Mouse (Mus musculus) kidney, embryonic 15.5 days (tissue): Measurements from ENCODE around the gene Papolb. TPM values are rescaled to one million over a fixed set of nuclear protein-coding genes. Genes with fewer than 3 reads are reported as not detected.
A peak's percentile ranks its signal among the peaks of the same experiment; 100 is the strongest.

ENCODE experiments used
- ATAC-seq: fragments of 200-750 bp; cut with Nextera tagmentation; replicated peaks from 2 replicates; pipeline ENCODE4 v1.8.0; 2017; ENCODE audit warnings: moderate TSS enrichment; ENCODE audit not compliant: low FRiP score
- H3K27ac ChIP-seq: fragments of 300-500 bp; sonication (generic); 2 replicates; pipeline ENCODE4 v1.5.1; 2015; ENCODE audit warnings: mild to moderate bottlenecking, inconsistent platforms
- H3K27me3 ChIP-seq: fragments of 300-500 bp; sonication (generic); 2 replicates; pipeline ENCODE4 v1.6.1; 2015; ENCODE audit warnings: inconsistent platforms
- H3K36me3 ChIP-seq: fragments of 300-500 bp; sonication (generic); 2 replicates; pipeline ENCODE4 v1.6.1; 2015; ENCODE audit warnings: inconsistent platforms
- H3K4me1 ChIP-seq: fragments of 300-500 bp; sonication (generic); 2 replicates; pipeline ENCODE4 v1.6.1; 2015; ENCODE audit warnings: inconsistent platforms
- H3K4me2 ChIP-seq: fragments of 300-500 bp; sonication (generic); 2 replicates; pipeline ENCODE4 v1.6.1; 2015; ENCODE audit warnings: moderate library complexity, mild to moderate bottlenecking, inconsistent platforms
- H3K4me3 ChIP-seq: fragments of 300-500 bp; sonication (generic); replicated peaks from 2 replicates; pipeline ENCODE4 v1.5.1; 2015; ENCODE audit warnings: mild to moderate bottlenecking, inconsistent platforms
- H3K9ac ChIP-seq: fragments of 300-500 bp; sonication (generic); 2 replicates; pipeline ENCODE4 v1.6.1; 2015; ENCODE audit warnings: mild to moderate bottlenecking, inconsistent platforms
- H3K9me3 ChIP-seq: fragments of 300-500 bp; sonication (generic); replicated peaks from 2 replicates; pipeline ENCODE4 v1.6.1; 2016; ENCODE audit warnings: inconsistent platforms
- WGBS: fragments of 180-500 bp; shearing (Covaris S2); methylation state at CpG from one replicate; pipeline ENCODE4 v1.1.7; 2015; ENCODE audit warnings: mixed read lengths; 5-methylcytosine and 5-hydroxymethylcytosine counted together
- polyA plus RNA-seq: library from polyadenylated mRNA; unstranded; fragments of >200 nt; fragmentation: Nextera tagmentation; extraction: Ambion mirVana; gene quantifications from 2 replicates; pipeline ENCODE4 v1.2.1, GENCODE M21; 2015

Papolb gene
- polyA plus RNA-seq, 1 experiment from 2014 or later, result 0.08 TPM

GRCm38 (mm10) chr5:142482512-142482911 is 47.4 kb downstream of the Papolb start:
- Histone ChIP-seq H3K9ac (no peak overlapping the region), H3K27me3 (no peaks in the 10 kb centered on the region), H3K36me3 (0 out of 2 replicates have a peak, but pooled peaks cover 2% of the 10 kb centered on the region), H3K4me2 (no peak overlapping the region), H3K4me3 (no peak overlapping the region), H3K27ac (no peak overlapping the region), H3K9me3 (no peaks in the 10 kb centered on the region), H3K4me1 (peaks cover 8% of the 10 kb centered on the region; the same call in 1 of the 2 replicates)
- no peak for ATAC-seq
- 72% methylated on average over 2 of the region's 2 CpGs for WGBS

GRCm38 (mm10) chr5:142478829-142479435 is 50.9 kb downstream of the Papolb start:
- WGBS, result 28% methylated on average over 17 of the region's 17 CpGs
- no peak overlapping the region for H3K27ac ChIP-seq
- H3K9me3 ChIP-seq, result no peaks in the 10 kb centered on the region
- H3K4me2 ChIP-seq, result peak overlapping the region; percentile 42
- ATAC-seq, result peak; percentile 34
- H3K9ac ChIP-seq, result no peak overlapping the region
- peaks cover 8% of the 10 kb centered on the region; the same call in 1 of the 2 replicates for H3K4me1 ChIP-seq
- H3K27me3 ChIP-seq, result no peaks in the 10 kb centered on the region
- 0 out of 2 replicates have a peak, but pooled peaks cover 2% of the 10 kb centered on the region for H3K36me3 ChIP-seq
- no peak overlapping the region for H3K4me3 ChIP-seq

- H3K9me3 ChIP-seq, result no peaks in the 10 kb centered on the region
- H3K36me3 ChIP-seq, result 0 out of 2 replicates have a peak, but pooled peaks cover 2% of the 10 kb centered on the region
- H3K4me2 ChIP-seq, result no peak overlapping the region
- no peaks in the 10 kb centered on the region for H3K27me3 ChIP-seq
- ATAC-seq, result no peak
- H3K4me3 ChIP-seq, result no peak overlapping the region
- H3K4me1 ChIP-seq, result peaks cover 8% of the 10 kb centered on the region; the same call in 1 of the 2 replicates
- H3K27ac ChIP-seq, result no peak overlapping the region
- no peak overlapping the region for H3K9ac ChIP-seq
- 88% methylated on average over 5 of the region's 5 CpGs for WGBS
Measured at GRCm38 (mm10) chr5:142477866-142478615, 51.8 kb downstream of the Papolb start.

DNA sequence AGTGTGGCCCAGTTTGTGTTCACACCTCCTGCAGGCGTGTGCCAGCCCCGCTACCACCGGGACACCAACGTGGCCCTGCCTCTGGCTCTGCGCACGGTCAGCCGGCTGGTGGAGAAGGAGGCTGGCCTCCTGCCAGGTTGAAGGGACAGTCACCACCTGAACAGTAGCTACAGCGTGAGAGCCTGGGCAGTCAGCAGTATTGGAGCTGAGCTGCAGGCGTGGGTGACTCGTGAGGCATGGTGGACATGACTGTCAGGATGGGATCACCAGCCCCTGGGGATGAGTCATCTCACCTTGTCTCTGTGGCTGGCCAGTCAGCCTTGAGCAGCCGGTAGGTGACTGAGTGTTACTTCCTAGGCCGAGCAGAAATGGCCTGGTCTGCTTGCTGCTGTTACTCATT is 52.5 kb downstream of the Papolb start:
- Histone ChIP-seq H3K27ac (no peak overlapping the region), H3K9me3 (no peaks in the 10 kb centered on the region), H3K4me2 (no peak overlapping the region), H3K4me1 (peaks cover 8% of the 10 kb centered on the region; the same call in 1 of the 2 replicates), H3K36me3 (0 out of 2 replicates have a peak, but pooled peaks cover 5% of the 10 kb centered on the region), H3K9ac (no peak overlapping the region), H3K27me3 (no peaks in the 10 kb centered on the region), H3K4me3 (no peak overlapping the region)
- no peak for ATAC-seq
- 85% methylated on average over 12 of the region's 12 CpGs for WGBS

Other genes with a start within 250 kb of the Papolb start
- 6.4 and 7.7 TPM in 2 replicates for gene Foxk1, start 128.6 kb downstream of the Papolb start, polyA plus RNA-seq
- 10.2 and 12.9 TPM in 2 replicates for gene Ap5z1, start 66.1 kb downstream of the Papolb start, polyA plus RNA-seq
- 1.8 and 2.5 TPM in 2 replicates for gene Radil, start 21.0 kb upstream of the Papolb start, polyA plus RNA-seq
- 0.51 and 1.3 TPM in 2 replicates for gene Mmd2, start 78.7 kb upstream of the Papolb start, polyA plus RNA-seq
- 50.0 and 51.6 TPM in 2 replicates for gene Wipi2, start 97.6 kb upstream of the Papolb start, polyA plus RNA-seq
- 4.6 and 6.4 TPM in 2 replicates for gene Slc29a4, start 162.4 kb upstream of the Papolb start, polyA plus RNA-seq